Comparison of ENCODE assay signal across 32 mouse cellular contexts in the genomic region with DNA sequence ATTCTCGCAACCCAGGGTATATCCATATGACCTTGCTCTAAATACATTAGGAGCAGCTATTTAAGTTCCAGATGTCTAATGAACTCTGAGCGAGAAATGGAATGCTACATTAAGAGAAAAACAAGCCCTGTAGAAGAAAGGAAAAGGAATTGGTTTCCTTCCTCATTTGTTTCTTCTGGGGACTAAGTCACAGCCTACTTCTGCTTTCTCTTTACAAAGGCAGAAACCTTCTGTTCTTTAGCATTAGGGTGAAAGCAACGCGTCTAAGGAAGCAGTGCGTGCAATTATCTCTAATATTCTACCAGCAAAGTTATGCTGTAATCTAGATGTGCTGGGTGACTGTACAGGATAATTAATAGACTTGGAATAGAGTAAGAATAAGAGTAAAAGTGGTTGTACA. TPM values are rescaled to one million over a fixed set of nuclear protein-coding genes. Genes with fewer than 3 reads are reported as not detected.
"Had no signal": no experiment of that assay in that cellular context is flagged by ENCODE, and none has a peak within 500 bp of the region (broad histone marks: within the 10 kb centered on the region; RNA-seq: fewer than 3 reads in every experiment).

No protein-coding gene starts in this region.

- H3K27me3 ChIP-seq: heart, embryonic 13.5 days; heart, embryonic 15.5 days; hindbrain, embryonic 12.5 days; intestine, embryonic 15.5 days; limb, embryonic 13.5 days; limb, embryonic 15.5 days; liver, embryonic 12.5 days had no signal

- H3K4me3 ChIP-seq: heart, embryonic 10.5 days; heart, embryonic 13.5 days; heart, embryonic 15.5 days; hindbrain, embryonic 10.5 days; hindbrain, embryonic 12.5 days; intestine, embryonic 15.5 days; limb, embryonic 13.5 days; limb, embryonic 15.5 days; liver, embryonic 12.5 days had no signal

- H3K36me3 ChIP-seq: heart, embryonic 10.5 days; heart, embryonic 13.5 days; heart, embryonic 15.5 days; hindbrain, embryonic 10.5 days; hindbrain, embryonic 12.5 days; intestine, embryonic 15.5 days; limb, embryonic 13.5 days; limb, embryonic 15.5 days; liver, embryonic 12.5 days had no signal

- H3K9me3 ChIP-seq: heart, embryonic 10.5 days; heart, embryonic 13.5 days; heart, embryonic 15.5 days; hindbrain, embryonic 10.5 days; hindbrain, embryonic 12.5 days; intestine, embryonic 15.5 days; limb, embryonic 13.5 days; limb, embryonic 15.5 days; liver, embryonic 12.5 days had no signal

- H3K27ac ChIP-seq: heart, embryonic 10.5 days; heart, embryonic 13.5 days; heart, embryonic 15.5 days; hindbrain, embryonic 10.5 days; hindbrain, embryonic 12.5 days; hindbrain, embryonic 14.5 days; intestine, embryonic 15.5 days; limb, embryonic 13.5 days; limb, embryonic 15.5 days; liver, embryonic 12.5 days; liver, embryonic 14.5 days had no signal

- H3K9ac ChIP-seq: heart, embryonic 13.5 days; heart, embryonic 15.5 days; hindbrain, embryonic 12.5 days; hindbrain, embryonic 14.5 days; intestine, embryonic 15.5 days; limb, embryonic 13.5 days; limb, embryonic 15.5 days; liver, embryonic 12.5 days; liver, embryonic 14.5 days had no signal

- H3K4me2 ChIP-seq: heart, embryonic 13.5 days; heart, embryonic 15.5 days; hindbrain, embryonic 12.5 days; hindbrain, embryonic 14.5 days; intestine, embryonic 15.5 days; limb, embryonic 13.5 days; limb, embryonic 15.5 days; liver, embryonic 12.5 days had no signal

- ATAC-seq: hindbrain, embryonic 16.5 days; inflammation-experienced regulatory T-cells, adult 6 months; intestine, embryonic 15.5 days; intestine, postnatal 0 days; liver, embryonic 12.5 days had no signal

- H3K4me1 ChIP-seq: heart, embryonic 10.5 days; heart, embryonic 13.5 days; heart, embryonic 15.5 days; hindbrain, embryonic 10.5 days; hindbrain, embryonic 12.5 days; intestine, embryonic 15.5 days; limb, embryonic 13.5 days; limb, embryonic 15.5 days; liver, embryonic 12.5 days had no signal

- DNase-seq: gastrocnemius, postnatal 14 days; gastrocnemius, postnatal 36 days; heart, adult 18-20 months; heart, postnatal 14 days; heart, postnatal 36 days; kidney, adult 18-20 months; kidney, adult 8-10 months; kidney, postnatal 14 days; kidney, postnatal 36 days; layer of hippocampus, adult 9-11 months; layer of hippocampus, postnatal 36 days; left cerebral cortex, postnatal 4 days had no signal

RNA-seq across cellular contexts. Expression of a gene that starts 14.9 kb away (rescaled TPM):
- total RNA-seq: heart, adult 18-20 months; heart, adult 8-10 months; heart, postnatal 14 days; heart, postnatal 36 days; layer of hippocampus, adult 18-20 months; layer of hippocampus, adult 8-10 months; layer of hippocampus, postnatal 14 days; layer of hippocampus, postnatal 36 days; liver, adult 2 months had no signal
- polyA plus RNA-seq: inflammation-experienced regulatory T-cells, adult 6 months; large intestine, adult 2 months; liver, adult 2 months; liver, embryonic 12.5 days; liver, embryonic 14.5 days had no signal
